Comparison of ENCODE assay signal across 8 mouse cellular contexts in genomic region chr7:97424621-97425245, GRCm38 (mm10). TPM values are rescaled to one million over a fixed set of nuclear protein-coding genes. Genes with fewer than 3 reads are reported as not detected.
DNase-seq lines count a peak whose midpoint lies in the region; ATAC-seq lines count a peak whose summit lies in the region.

No protein-coding gene starts in this region.

- peaks cover 5% of the 10 kb centered on the region for H3K4me1 ChIP-seq in hindbrain, embryonic 12.5 days

- DNase-seq in MEL-GATA-1-ER (ENCODE audit: extremely low read depth, low read depth) = peak; percentile 53
- DNase-seq in cerebellum, adult 9-10 months = peak; percentile 93
- DNase-seq in layer of hippocampus, postnatal 14 days (ENCODE audit: low spot score in 2 of 2) = peak; percentile 83 to 89
- DNase-seq in lung, postnatal 10 days = peak; percentile 93
- DNase-seq in ovary, postnatal 36 days (ENCODE audit: low spot score) = peak; percentile 89
- peak; percentile 87 for DNase-seq in thymus, postnatal 14 days

- H3K9me3 ChIP-seq in hindbrain, embryonic 12.5 days (replicated peaks) = no peaks in the 10 kb centered on the region

- no peak overlapping the region for H3K4me3 ChIP-seq in hindbrain, embryonic 12.5 days

- no peaks in the 10 kb centered on the region for H3K27me3 ChIP-seq in hindbrain, embryonic 12.5 days

- 10% methylated on average over 12 of the region's 12 CpGs for WGBS in hindbrain, embryonic 12.5 days

- H3K4me2 ChIP-seq in hindbrain, embryonic 12.5 days (replicated peaks) = no peak overlapping the region

- no peak overlapping the region for H3K9ac ChIP-seq in hindbrain, embryonic 12.5 days

- no peak overlapping the region for H3K27ac ChIP-seq in hindbrain, embryonic 12.5 days

- H3K36me3 ChIP-seq in hindbrain, embryonic 12.5 days = no peaks in the 10 kb centered on the region

- peak; percentile 82 for ATAC-seq in frontal cortex, adult (ENCODE audit: low TSS enrichment)
- peak; percentile 65 for ATAC-seq in hindbrain, embryonic 12.5 days (ENCODE audit: low FRiP score)

RNA-seq across cellular contexts. Expression of gene Thrsp, which starts 7.2 kb away (rescaled TPM):
- polyA plus RNA-seq in hindbrain, embryonic 12.5 days (2016; fragmentation: Nextera tagmentation; extraction: Ambion mirVana) = 0.72 and 0.81 TPM in 2 replicates
- total RNA-seq in layer of hippocampus, postnatal 14 days (2021) = 10 to 100 TPM; 29.1 to 31.5 TPM

RNA-seq across cellular contexts. Expression of gene Ndufc2, which starts 24.9 kb away (rescaled TPM):
- polyA plus RNA-seq in hindbrain, embryonic 12.5 days (2016; fragmentation: Nextera tagmentation; extraction: Ambion mirVana) = 350 and 364 TPM in 2 replicates
- total RNA-seq in layer of hippocampus, postnatal 14 days (2021) = 100 to 1,000 TPM; 267 TPM

RNA-seq across cellular contexts. Expression of gene Kctd14, which starts 26.4 kb away (rescaled TPM):
- polyA plus RNA-seq in hindbrain, embryonic 12.5 days (2016; fragmentation: Nextera tagmentation; extraction: Ambion mirVana) = 1.8 and 2.3 TPM in 2 replicates
- 1 to 10 TPM; 2.3 to 3.6 TPM for total RNA-seq in layer of hippocampus, postnatal 14 days (2021)

RNA-seq across cellular contexts. Expression of gene Alg8, which starts 53.3 kb away (rescaled TPM):
- polyA plus RNA-seq in hindbrain, embryonic 12.5 days (2016; fragmentation: Nextera tagmentation; extraction: Ambion mirVana) = 27.6 and 28.1 TPM in 2 replicates
- 10 to 100 TPM; 11.4 TPM for total RNA-seq in layer of hippocampus, postnatal 14 days (2021)

RNA-seq across cellular contexts. Expression of gene Ints4, which starts 56.0 kb away (rescaled TPM):
- 54.2 and 55.3 TPM in 2 replicates for polyA plus RNA-seq in hindbrain, embryonic 12.5 days (2016; fragmentation: Nextera tagmentation; extraction: Ambion mirVana)
- 10 to 100 TPM; 31.4 to 33.1 TPM for total RNA-seq in layer of hippocampus, postnatal 14 days (2021)
